Mouse (Mus musculus) hindbrain, embryonic 14.5 days (tissue): Measurements from ENCODE around the gene Tspan9. TPM values are rescaled to one million over a fixed set of nuclear protein-coding genes. Genes with fewer than 3 reads are reported as not detected.

Experiments
- ATAC-seq: fragments of 200-750 bp; cut with Nextera tagmentation; 2 replicates; pipeline ENCODE4 v1.8.0; 2017; ENCODE audit warnings: moderate number of reproducible peaks, mild to moderate bottlenecking, moderate TSS enrichment, moderate library complexity; ENCODE audit not compliant: low FRiP score
- DNase-seq: peaks from one replicate; pipeline ENCODE4 v3.0.0-alpha.2; 2015; ENCODE audit warnings: low spot score
- H3K27ac ChIP-seq: fragments of 300-500 bp; sonication (generic); 2 replicates; pipeline ENCODE4 v1.5.1; 2014; ENCODE audit warnings: mild to moderate bottlenecking, moderate library complexity
- H3K27me3 ChIP-seq: fragments of 300-500 bp; sonication (generic); 2 replicates; pipeline ENCODE4 v1.6.1; 2014; ENCODE audit warnings: mild to moderate bottlenecking, low read length, mixed read lengths; ENCODE audit not compliant: control insufficient read depth, insufficient read depth
- H3K36me3 ChIP-seq: fragments of 300-500 bp; sonication (generic); replicated peaks from 2 replicates; pipeline ENCODE4 v1.6.1; 2014; ENCODE audit not compliant: control insufficient read depth, insufficient read depth
- H3K4me1 ChIP-seq: fragments of 300-500 bp; sonication (generic); replicated peaks from 2 replicates; pipeline ENCODE4 v1.6.1; 2014; ENCODE audit warnings: antibody characterized with exemption, low read length, mixed read lengths; ENCODE audit not compliant: control insufficient read depth, insufficient read depth
- H3K4me2 ChIP-seq: fragments of 300-500 bp; sonication (generic); replicated peaks from 2 replicates; pipeline ENCODE4 v1.6.1; 2014; ENCODE audit warnings: mild to moderate bottlenecking, moderate library complexity
- H3K4me3 ChIP-seq: fragments of 300-500 bp; sonication (generic); replicated peaks from 2 replicates; pipeline ENCODE4 v1.5.1; 2014; ENCODE audit warnings: mild to moderate bottlenecking, low read length
- H3K9ac ChIP-seq: fragments of 300-500 bp; sonication (generic); 2 replicates; pipeline ENCODE4 v1.6.1; 2014
- H3K9me3 ChIP-seq: fragments of 300-500 bp; sonication (generic); 2 replicates; pipeline ENCODE4 v1.6.1; 2016; ENCODE audit warnings: low read length; ENCODE audit not compliant: control insufficient read depth
- WGBS: fragments of 180-500 bp; shearing (Covaris S2); extraction: QIAGEN DNeasy Blood & Tissue Kit; methylation state at CpG from one replicate; pipeline ENCODE4 v1.1.7; 2014; 5-methylcytosine and 5-hydroxymethylcytosine counted together
- polyA plus RNA-seq: library from polyadenylated mRNA; unstranded; fragments of >200 nt; fragmentation: Nextera tagmentation; extraction: Ambion mirVana; gene quantifications from 2 replicates; pipeline ENCODE4 v1.2.1, GENCODE M21; 2014

Gene Tspan9
- polyA plus RNA-seq, 1 experiment from 2014 or later, result 43.4 TPM

DNA sequence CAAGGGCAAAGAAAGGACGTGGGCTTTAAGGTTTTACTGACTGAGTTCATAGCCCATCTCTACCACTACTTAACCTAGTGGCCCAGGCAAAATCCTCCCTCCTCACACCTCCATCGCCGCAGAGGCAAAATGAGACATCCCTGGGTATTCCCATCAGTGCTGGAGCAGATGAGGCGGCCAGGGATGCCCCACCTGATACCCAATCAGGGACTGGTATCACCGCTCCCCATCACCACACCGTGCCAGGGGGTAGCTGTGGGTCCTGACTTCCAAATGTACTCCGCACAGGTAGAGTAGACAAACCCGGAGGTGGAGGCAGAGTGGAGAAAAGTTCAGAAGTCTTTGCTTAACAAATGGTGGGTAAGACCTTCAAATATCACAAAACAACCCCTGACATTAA, 117.4 kb downstream of the Tspan9 start:
- H3K27ac ChIP-seq, result no peak overlapping the region
- no peak overlapping the region for H3K4me2 ChIP-seq
- no peak overlapping the region for H3K4me3 ChIP-seq
- WGBS, result 91% methylated on average over 8 of the region's 8 CpGs
- DNase-seq, result no peak
- H3K36me3 ChIP-seq, result no peaks in the 10 kb centered on the region
- no peaks in the 10 kb centered on the region for H3K9me3 ChIP-seq
- peaks cover 19% of the 10 kb centered on the region for H3K4me1 ChIP-seq
- ATAC-seq, result no peak
- H3K27me3 ChIP-seq, result no peaks in the 10 kb centered on the region
- H3K9ac ChIP-seq, result no peak overlapping the region

GRCm38 (mm10) chr6:128025581-128025980, 117.8 kb downstream of the Tspan9 start:
- no peaks in the 10 kb centered on the region for H3K27me3 ChIP-seq

GRCm38 (mm10) chr6:128022207-128022606, 121.2 kb downstream of the Tspan9 start:
- whole genome bisulfite sequencing, result 21% methylated on average over 6 of the region's 6 CpGs
- H3K27ac ChIP-seq, result no peak overlapping the region
- H3K4me1 ChIP-seq, result peaks cover 27% of the 10 kb centered on the region
- no peak overlapping the region for H3K4me3 ChIP-seq
- ATAC-seq, result no peak; the same call in 1 of the 2 replicates
- no peak overlapping the region for H3K4me2 ChIP-seq
- DNase-seq, result no peak
- H3K27me3 ChIP-seq, result no peaks in the 10 kb centered on the region
- no peaks in the 10 kb centered on the region for H3K9me3 ChIP-seq
- no peaks in the 10 kb centered on the region for H3K36me3 ChIP-seq
- H3K9ac ChIP-seq, result no peak overlapping the region

More at GRCm38 (mm10) chr6:128025581-128025980, 117.8 kb downstream of the Tspan9 start:
- H3K4me1 ChIP-seq, result peaks cover 23% of the 10 kb centered on the region
- no peaks in the 10 kb centered on the region for H3K9me3 ChIP-seq
- no peak overlapping the region for H3K27ac ChIP-seq
- H3K4me3 ChIP-seq, result no peak overlapping the region
- no peak for DNase-seq
- ATAC-seq, result no peak
- 88% methylated on average over 13 of the region's 13 CpGs for WGBS
- no peak overlapping the region for H3K9ac ChIP-seq
- H3K36me3 ChIP-seq, result no peaks in the 10 kb centered on the region
- H3K4me2 ChIP-seq, result no peak overlapping the region

- H3K4me2 ChIP-seq, result no peak overlapping the region
- no peaks in the 10 kb centered on the region for H3K27me3 ChIP-seq
- H3K4me1 ChIP-seq, result peaks cover 27% of the 10 kb centered on the region
- peak overlapping the region; percentile 28; the same call in 1 of the 2 replicates for H3K9ac ChIP-seq
- peak; percentile 12; the same call in 1 of the 2 replicates for ATAC-seq
- no peaks in the 10 kb centered on the region for H3K36me3 ChIP-seq
- WGBS, result 46% methylated on average over 5 of the region's 5 CpGs
- no peak for DNase-seq
- no peak overlapping the region for H3K4me3 ChIP-seq
- H3K27ac ChIP-seq, result no peak overlapping the region
- H3K9me3 ChIP-seq, result no peaks in the 10 kb centered on the region
Measured at GRCm38 (mm10) chr6:128021931-128022202, 121.5 kb downstream of the Tspan9 start.

DNA sequence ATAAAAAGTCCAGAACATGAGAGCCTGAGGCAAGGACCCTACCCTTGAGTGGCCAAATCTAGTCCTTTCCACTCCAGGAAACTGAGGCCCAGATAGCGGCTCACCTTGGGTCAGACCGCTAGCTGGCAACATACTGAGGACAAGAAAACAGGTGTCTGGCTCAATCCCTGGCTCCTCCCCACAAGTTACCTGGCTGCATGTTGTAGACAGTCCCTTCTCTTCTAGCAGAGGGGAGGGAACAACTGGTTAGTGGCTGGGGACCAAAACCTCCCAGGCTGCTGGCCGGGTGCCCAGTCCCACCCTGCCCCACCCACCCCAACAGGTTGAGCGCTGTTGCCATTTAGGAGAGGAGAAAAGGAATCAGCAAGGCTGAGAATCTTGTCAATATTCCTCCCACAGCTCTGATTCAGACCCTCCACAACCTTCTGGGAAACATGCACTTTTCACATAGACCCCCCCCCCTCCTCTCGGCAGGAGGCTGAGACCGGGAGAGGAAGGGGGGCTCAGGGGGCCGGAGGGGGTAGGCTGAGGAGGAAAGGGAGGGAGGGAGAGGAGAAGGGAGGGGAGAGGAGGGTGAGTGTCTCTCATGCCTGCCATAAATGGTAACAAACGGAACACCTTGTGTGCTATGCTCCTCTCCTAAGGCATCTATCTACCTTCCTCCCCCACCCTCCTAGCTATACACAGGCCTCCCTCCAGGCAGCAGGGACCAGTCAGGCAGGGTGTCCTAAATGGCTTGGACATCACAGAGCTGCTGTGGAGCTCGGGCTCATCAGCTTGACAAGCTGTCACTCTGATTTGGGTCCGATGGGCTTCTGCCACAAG, 122.1 kb downstream of the Tspan9 start:
- Histone ChIP-seq H3K4me3 (no peak overlapping the region), H3K4me1 (peaks cover 27% of the 10 kb centered on the region), H3K9ac (peak overlapping the region; percentile 28; the same call in 1 of the 2 replicates), H3K4me2 (no peak overlapping the region), H3K9me3 (no peaks in the 10 kb centered on the region), H3K36me3 (no peaks in the 10 kb centered on the region), H3K27me3 (no peaks in the 10 kb centered on the region), H3K27ac (no peak overlapping the region)
- ATAC-seq (0 out of 2 replicates have a peak, but pooled peaks have one; percentile 17), DNase-seq (no peak)
- 23% methylated on average over 10 of the region's 10 CpGs for WGBS

- Histone ChIP-seq H3K27me3 (no peaks in the 10 kb centered on the region), H3K27ac (peak overlapping the region; percentile 45), H3K36me3 (no peaks in the 10 kb centered on the region), H3K4me3 (no peak overlapping the region), H3K4me2 (no peak overlapping the region), H3K9ac (peak overlapping the region; percentile 18; the same call in 1 of the 2 replicates), H3K9me3 (no peaks in the 10 kb centered on the region), H3K4me1 (peaks cover 27% of the 10 kb centered on the region)
- ATAC-seq (0 out of 2 replicates have a peak, but pooled peaks have one; percentile 35), DNase-seq (no peak)
- WGBS, result 15% methylated on average over 8 of the region's 8 CpGs
Measured at GRCm38 (mm10) chr6:128020521-128021057, 122.8 kb downstream of the Tspan9 start.

GRCm38 (mm10) chr6:128020053-128020452, 123.3 kb downstream of the Tspan9 start:
- Histone ChIP-seq H3K27ac (peak overlapping the region; percentile 45; the same call in 1 of the 2 replicates), H3K9ac (peak overlapping the region; percentile 18; the same call in 1 of the 2 replicates), H3K9me3 (no peaks in the 10 kb centered on the region), H3K27me3 (no peaks in the 10 kb centered on the region), H3K4me3 (no peak overlapping the region), H3K36me3 (no peaks in the 10 kb centered on the region), H3K4me2 (no peak overlapping the region), H3K4me1 (peaks cover 33% of the 10 kb centered on the region)
- WGBS, result 31% methylated on average over 4 of the region's 4 CpGs
- DNase-seq, result no peak
- ATAC-seq, result no peak

DNA sequence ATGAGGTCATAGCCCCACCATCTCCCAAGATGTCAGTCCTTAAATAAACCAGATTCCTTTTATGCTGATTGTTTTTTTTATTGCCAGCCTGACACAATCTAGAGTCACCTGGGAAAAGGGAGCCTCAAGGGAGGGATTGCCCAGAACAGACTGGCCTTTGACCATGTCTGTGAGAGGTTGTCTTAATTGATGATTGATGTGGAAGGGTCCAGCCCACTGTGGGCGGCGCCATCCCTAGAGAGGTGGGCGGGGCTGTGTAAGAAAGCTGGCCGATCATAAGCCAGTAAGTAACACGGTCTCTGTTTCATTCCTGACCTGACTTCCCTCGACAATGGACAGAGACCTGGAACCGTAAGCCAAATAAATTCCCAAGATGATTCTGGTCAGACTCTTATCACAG, 124.3 kb downstream of the Tspan9 start:
- Histone ChIP-seq H3K4me3 (no peak overlapping the region), H3K9ac (no peak overlapping the region), H3K27me3 (no peaks in the 10 kb centered on the region), H3K9me3 (no peaks in the 10 kb centered on the region), H3K4me2 (no peak overlapping the region), H3K36me3 (no peaks in the 10 kb centered on the region), H3K4me1 (peaks cover 34% of the 10 kb centered on the region), H3K27ac (no peak overlapping the region)
- DNase-seq (no peak), ATAC-seq (no peak)
- WGBS, result 79% methylated on average over 7 of the region's 7 CpGs

- peaks cover 33% of the 10 kb centered on the region for H3K4me1 ChIP-seq
- H3K4me3 ChIP-seq, result no peak overlapping the region
- no peaks in the 10 kb centered on the region for H3K27me3 ChIP-seq
- DNase-seq (no peak), ATAC-seq (no peak)
- H3K27ac ChIP-seq, result no peak overlapping the region
- no peak overlapping the region for H3K9ac ChIP-seq
- H3K4me2 ChIP-seq, result no peak overlapping the region
- no peaks in the 10 kb centered on the region for H3K36me3 ChIP-seq
- H3K9me3 ChIP-seq, result no peaks in the 10 kb centered on the region
- whole genome bisulfite sequencing, result 58% methylated on average over 7 of the region's 7 CpGs
Measured at GRCm38 (mm10) chr6:128015304-128015703, 128.1 kb downstream of the Tspan9 start.
